Mouse (Mus musculus): Measurements from ENCODE around the gene Mapkapk2.

DNA sequence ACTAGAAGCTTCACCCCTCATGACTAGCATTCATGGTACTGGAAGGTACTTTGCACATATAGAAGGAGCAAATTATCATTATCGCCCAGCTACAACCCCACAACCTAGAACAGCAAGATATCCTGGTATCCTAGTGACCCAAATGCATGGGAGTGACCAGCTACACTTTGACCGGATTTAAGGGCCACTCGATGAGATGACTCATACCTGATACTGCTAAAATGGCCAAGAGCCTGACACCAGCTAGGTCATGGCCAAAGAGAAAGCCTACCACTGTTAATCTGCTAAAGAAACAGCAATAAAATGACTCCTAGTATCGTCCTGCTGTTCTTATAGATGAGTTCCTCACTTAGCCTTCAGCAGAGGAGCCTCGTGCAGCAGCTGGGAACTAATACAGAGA is 58.1 kb downstream of the Mapkapk2 start:
- TF ChIP-seq EP300 (optimal IDR thresholded peaks at IDR 0.05) (no peak), CTCF (IDR thresholded peaks at IDR 0.05; ENCODE audit: low read depth) (no peak)
